Mouse (Mus musculus): ENCODE results near the gene Ube2o.
A peak's percentile ranks its signal among the peaks of the same experiment; 100 is the strongest.

Gene Ube2o

DNA sequence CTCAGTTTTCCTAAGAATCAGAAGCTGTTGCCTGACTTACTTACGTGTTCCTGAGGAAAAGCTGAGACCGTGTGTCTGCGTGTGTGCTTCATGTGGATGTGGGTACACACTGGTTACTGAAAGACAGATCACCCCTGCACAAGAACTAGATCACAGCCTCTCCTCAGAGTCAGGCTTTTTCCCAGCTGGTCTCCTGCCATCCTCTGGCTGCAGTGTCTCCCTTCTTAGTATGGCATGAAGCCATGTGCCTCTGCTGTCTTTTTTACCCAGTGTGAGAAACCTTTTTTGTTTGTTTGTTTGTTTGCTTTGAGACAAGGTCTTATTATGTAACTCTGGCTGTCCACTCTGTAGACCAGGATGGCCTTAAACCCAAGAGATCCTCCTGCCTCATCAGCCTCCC lies 2.0 kb downstream of the Ube2o start:
- DNase-seq, result no peak

DNA sequence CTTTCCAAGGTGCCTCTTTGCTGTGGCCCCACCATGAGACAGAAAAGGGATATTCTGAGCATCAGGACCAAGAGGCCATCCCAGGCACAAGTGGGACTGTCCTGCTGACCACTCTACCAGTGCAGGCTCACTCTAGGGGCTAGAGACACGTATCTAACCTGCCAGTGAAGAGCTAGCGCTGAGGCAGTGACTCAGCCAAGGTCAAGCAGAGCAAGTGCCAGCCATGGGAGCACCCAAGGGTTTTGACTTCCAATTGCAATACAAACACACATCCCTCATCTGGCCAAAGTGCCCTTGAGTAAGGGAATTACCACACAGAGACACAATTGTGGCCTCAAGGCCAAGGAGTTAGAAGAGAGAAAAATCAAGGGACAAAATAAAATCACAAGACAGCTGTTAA lies 5.9 kb downstream of the Ube2o start:
- DNase-seq, result no peak

DNA sequence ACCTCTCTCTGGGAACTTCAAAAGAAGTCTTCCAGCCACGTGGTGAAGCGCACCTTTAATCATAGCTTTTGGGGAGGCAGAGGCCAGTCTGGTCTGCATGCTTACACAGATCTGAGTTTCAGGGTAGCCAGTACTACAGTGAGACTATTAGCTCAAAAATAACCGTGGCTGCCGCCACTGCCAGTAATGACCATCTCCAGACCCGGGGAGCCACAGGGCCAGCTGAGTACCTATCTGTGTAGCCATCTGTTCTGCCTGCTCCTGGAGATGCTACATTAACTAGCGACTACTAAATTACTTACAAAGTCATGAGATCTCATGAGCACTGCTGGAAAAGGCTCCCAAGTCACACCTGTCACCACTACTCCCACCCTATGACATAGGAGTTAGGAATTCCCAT lies 6.3 kb downstream of the Ube2o start:
- no peak for DNase-seq

DNA sequence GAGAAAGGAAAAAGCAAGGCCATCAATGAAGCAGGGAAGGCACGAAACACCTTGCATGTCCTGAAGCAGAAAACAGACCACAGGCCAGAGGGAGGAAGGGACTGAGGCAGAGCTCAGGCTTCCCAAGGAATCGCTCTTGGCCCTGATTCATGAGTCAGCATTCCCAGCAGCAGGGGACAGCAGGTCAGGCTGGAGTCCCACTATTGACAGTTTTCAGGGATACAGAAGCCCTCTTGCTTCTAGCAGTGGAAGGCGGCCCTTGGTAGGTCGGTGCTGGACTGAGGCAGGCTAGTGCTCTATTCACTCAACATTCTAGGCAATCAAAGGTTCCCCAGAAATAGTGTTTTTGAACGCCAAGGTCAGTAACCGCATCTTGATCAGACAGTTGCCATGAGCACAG lies 6.8 kb downstream of the Ube2o start:
- DNase-seq, result no peak

DNA sequence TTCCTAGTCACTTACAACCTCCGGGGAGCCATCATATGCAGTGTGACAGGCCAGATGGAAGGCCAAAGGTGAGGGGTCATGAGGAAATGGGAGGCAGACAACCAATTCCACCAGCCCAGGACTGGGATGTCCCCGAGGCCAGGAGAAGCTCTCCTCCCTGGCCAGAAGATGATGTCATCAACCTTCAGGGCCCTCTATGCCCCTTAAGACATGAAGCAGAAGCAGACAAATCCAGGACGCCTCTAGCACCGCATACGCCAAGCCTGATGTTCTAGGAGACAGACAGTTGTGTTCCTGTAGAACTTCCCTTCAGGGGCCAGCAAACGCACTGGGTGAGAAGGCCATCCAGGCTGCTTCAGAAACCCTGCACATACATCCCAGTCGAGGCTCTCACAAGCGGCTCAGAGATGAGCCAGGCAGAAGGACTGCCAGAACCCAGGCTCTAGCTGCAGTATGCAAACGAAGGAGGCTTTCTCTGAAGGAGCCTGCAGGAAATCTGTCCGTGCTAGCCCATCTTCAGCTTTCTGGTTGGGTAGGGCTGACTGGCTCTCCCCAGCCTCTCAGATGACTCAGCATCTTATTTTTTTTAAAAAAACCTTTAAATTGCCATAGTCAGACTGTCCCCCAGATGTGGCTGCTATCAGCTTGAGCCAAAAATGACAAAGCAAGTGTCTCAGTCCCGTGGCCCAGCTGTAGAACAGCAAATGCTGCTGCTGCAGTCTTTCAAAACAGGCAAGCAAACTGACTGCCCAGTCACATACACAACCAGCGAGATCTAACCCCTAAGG lies 8.3 kb downstream of the Ube2o start:
- no peak for DNase-seq

DNA sequence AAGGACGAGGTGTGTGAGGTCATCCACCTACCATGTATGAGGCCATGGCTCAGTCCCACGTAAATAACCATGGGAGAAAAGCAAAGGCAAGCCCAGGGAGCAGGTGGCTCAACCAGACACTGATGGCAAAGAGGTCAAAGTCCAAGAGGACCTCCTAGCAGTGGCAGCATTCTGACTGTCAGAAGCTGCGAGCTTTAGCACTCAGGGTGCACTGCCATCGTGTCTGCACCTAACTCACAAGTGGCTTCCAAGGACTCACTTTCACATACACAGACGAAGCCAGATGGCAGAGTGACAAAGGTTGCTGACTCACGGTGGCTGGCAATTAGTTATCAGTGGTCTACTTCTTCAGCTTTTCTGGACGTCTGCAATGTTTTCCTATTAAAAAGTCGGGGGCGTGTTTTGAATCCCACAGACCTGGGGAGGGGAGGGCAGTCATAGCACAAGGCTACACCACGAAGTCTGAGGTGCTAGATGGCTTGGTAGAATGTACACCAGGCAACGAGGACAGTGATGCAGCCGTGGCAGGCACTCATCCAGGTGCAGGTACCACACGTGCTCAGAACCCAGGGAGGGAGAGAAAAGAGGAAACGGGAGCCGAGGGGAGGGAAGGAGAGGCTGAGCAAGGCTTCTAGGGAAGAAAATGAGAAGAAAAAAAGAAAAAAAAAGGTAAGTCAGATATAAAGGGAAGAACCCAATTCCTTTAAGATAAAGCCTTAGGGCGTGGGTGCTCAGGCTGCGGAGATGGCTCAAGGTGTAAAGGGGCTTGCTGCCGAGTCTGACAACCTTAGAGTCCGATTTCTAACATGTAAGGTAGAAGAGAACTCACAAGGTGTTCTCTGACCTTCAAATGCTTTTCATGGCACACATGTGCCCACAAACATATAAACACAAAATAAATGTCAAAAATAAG lies 9.2 kb downstream of the Ube2o start:
- no peak for DNase-seq

DNA sequence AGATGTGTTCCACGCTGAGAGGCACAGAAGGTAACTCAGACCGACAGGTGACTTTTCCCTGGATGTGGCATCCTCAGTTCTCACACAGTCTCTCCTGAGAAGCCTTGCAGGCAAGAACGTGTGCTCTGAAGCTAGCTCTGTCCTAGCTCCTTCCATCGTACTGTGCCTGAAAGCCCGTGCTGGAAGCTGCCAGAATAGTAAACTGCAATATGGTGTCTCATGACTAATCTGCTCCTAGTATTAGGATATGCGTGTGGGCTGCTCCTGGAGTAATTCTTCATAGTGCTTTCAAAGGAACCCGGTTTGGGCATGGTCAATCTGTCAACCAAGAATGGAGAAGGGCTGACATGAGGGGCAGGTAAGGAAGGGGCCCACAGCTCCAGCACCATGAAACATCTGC lies 10.4 kb downstream of the Ube2o start:
- no peak for DNase-seq

DNA sequence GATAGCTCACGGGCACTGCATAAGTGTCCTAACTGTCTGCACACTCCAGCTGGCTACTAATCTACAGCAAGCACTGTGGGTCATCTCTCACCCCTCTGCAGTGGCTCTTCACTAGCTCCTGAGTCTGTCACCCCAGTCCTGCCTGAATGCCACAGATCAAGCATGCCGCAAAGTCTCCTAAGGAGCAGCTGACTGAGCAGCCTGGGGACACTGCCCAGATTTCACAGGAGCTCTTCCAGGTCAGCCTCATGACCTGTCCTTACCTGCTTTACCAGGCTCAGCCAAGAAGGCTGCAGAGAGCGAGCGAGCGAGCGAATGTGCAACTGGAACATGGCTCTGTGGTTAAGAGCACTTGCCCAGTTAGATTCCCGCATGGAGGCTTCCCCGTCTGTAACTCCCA lies 13.7 kb downstream of the Ube2o start:
- no peak for DNase-seq

DNA sequence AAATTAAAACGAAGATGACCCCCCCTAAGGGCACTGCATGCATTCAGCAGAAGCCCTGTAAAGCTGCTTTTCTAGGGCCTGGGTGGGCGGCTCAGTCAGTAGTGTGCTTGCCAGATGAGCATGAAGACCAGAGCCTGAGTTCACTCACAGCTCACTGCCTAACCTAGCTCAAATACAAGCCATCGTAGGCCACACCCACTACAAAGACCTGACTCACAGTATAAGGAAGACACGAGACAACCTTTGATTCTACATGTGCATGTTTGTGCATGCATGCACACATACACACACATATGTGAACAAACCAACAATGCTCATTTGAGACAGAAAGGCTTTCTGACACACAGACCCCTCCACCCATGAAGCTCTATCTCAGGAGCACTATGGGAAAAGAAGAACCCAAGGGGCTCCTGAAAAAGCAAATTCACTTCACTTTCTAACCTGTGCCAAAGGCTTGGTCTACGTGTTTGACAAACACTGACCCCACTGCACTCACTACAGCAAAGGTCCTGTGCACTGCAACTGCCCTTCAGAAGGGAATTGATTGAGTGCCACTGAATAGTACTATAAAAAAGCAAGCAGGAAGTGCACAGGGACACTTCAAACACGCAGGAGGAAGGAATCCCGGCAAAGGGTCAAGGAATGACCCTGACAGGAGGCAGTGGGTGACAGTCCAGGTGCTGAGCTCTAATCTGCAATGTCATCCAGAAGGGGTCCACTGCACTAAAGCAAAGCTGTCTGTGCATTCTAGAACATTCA lies 15.8 kb downstream of the Ube2o start:
- no peak for DNase-seq

DNA sequence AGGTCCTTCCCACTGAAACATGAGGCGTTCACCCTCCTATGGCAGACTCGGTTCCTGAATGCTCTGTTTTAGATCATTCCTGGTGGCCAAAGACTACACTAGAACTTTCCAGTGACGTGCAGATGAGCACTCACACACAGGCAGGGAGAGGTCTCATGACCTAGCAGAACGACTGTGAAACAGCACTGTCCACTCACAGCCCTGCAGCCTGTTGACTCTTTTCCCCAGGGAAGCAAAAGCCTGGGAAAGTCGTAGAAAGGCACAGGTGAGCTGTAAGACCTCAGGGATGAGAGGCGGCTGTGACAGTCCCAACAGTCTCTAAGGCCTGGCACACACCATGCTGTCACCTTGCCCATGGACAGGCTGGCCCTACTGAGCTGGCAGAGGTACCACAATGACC lies 24.9 kb downstream of the Ube2o start:
- DNase-seq, result no peak

DNA sequence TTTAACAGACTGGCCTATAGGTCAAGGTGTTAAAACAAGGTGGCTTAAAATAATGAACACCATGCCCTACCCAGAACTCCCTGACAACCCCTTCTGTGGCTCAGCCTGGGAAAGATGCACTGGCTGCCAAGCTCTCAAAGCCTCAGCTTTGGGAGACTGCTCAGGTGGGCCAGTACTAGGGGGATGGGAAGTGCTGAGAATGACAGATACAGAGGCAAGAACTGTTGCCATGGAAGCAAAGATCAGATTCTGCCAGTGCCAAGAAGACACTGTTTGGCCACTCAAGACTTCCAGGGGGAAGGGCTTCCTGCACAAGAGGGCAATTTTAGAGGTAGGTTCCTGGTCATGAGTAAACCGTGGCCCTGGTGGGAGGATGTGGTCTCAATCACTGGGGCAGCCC lies 25.7 kb downstream of the Ube2o start:
- DNase-seq, result no peak

DNA sequence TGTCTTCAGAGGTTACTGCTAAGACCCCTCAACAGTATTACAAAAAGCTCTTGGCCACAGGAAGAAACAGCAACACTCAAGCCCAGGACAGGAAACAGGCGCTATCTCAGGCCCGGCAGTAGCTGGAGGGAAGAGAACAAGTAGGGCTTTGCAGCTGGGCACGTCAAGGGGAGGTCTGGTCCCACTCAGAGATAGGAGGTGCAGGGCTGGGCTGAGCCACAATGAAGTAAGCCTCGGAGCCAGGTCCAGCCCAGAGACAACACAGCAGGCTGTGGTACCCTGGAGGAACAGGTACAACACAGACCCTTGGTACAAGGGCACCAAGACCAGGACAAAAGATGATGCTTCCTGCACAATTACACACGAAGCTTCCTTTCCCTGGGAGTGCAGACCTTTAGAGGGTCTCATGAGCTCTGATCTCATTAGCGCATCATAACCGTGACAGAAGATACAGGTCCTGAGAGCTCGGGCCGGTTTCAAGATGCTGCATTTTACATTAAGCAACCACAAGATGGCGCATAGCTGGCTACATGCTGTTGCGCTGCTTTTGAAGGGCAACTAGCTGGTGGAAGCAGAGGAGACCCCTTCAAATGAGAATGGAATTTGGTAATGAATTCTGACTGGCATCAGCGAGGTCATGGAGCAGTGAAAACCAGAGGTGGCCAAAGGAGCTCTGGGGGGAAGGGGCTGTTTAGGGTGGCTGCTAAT lies 26.9 kb downstream of the Ube2o start:
- no peak for DNase-seq

DNA sequence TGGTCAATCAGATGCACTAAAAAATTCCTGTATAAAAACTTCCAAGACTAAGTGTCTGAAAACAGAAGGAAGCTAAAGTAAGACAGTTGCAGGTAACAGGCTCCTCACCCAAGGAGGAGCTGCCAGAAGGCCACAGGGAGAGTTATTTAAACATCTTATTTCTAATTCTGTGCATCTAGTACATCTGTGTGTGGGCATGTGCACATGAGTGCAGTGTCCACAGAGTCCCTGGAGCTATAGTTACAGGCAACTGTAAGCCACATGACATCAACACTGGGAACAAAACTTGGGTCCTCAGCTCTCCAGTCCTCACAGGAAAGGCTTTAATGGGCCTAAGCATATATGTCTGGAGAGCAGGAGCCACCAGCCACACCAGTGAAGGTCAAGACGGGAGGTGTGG lies 29.1 kb downstream of the Ube2o start:
- no peak for DNase-seq

DNA sequence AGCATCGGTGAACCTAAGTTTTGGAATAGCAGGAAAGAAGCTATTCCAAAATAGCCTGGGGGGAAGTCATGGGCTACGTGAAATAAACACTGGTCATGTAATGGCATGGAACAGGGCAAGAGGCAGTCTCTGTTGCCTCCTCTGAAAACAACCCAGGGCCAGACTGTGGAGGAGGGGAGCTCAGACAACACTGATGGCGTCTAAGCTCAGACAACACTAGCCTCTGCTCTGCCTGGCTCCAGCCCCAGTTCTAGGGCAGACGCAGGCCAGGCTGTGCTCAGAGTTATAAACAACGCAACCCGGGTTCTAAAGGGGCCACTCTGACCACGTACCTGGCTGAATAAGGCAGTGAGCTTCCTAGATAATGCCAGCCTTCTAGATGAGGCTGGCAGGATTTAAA lies 30.5 kb downstream of the Ube2o start:
- DNase-seq, result no peak

DNA sequence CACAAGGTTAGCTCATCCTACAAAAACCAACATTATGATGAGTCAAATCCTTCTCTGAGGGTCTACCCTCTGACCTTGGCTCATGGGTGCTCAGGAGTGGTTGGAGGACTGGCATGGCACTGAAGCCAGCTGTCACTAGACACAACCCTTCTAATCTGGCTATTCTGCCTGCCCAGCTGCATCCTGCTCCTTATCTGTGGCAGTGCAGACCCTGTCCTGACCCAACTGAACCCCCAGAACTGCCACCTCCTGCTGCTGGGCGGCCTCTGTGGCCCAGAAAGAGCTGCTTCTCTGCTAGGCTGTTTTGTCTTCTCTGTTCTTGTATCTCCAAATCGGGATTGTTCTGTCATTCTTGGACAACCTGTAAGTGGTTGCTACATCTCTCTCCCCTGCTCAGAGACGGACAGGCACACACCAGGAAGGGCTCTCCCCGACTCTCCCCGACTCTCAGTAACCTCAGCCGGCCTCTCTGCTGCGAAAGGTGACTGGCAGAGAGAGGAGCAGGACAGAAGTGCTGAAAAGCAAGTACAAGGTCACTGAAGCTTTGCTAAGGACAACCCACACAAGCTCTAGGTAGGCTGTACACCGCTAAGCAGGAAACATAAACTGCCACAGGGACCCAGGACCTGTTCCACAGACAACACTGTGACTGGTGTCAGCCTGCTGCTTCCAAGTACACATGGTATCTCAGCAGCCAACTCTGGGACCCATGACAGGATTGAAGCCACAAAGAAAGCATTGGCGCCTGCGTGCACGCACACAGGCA lies 31.8 kb downstream of the Ube2o start:
- no peak for DNase-seq

DNA sequence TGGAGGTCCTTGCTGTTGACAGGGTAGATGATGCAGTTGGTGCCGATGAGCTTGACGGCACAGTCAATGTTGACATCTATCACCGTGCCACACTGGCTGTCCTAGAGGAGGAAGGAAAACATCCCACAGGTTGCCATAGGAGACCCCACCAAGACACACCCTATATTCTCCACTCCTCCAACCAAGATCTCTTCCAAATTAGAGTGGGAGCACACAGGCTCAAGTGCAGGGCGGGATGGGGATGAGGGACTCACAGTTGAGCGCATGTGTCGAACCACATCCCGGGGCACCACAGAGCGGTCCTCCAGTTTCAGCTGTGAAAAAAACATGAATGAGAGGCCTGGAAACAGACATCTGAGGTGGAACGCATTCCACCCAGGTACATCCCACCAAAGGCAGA lies 32.5 kb downstream of the Ube2o start:
- DNase-seq, result no peak

DNA sequence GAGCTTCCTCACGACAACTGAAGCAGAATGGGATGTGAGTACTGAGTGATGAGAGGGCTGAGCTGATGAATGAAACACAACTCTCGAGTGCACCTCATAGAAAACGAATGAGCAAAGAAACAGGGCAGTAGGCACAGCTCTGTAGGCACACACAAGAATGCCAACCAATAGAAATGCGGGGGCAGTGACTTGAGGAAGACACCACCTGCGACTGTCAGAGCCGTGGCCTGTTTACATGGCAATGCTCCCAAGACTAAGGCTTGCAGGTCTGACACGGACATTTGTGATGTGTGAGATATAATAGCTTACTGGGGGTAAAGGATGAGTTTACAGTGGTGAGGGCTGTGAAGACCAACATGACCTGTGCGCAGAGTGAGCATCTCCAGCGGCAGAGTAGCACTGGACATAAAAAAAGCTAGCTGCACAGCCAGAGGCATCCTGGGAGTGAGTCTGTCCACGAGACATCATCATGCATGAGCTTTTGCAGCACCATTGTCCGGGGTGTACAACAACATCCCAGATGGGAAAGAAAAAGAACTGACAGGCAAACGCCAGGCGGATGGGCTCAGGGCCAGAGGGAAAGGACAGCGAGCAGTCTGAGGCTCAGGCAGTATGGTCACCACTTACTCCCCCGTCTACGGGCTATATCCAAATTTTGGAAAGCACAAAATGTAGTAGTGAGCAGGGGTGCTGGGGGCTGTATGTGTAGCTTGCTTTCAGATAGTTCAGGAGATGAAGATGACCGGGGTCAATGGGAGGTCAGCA lies 33.8 kb downstream of the Ube2o start:
- no peak for DNase-seq

DNA sequence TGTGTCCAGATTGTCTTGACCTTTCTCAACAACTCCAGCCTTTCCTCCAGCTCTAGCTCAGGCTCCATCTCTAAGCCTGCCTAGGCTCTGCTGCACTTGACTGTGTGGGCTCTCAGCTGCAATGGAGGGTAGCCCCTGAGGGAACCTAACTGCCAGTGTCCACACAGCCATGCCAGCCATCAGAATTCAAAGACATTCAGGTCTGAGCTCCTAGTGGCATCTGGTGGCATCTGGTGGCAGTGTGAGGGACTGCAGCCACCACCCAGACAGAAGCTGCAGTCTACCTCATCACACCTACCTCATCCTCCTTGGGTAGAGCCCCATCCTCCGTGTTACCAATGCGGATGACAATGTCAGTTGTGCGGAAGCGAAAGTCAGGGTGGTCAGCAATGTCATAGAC lies 38.1 kb downstream of the Ube2o start:
- peak; percentile 61 for DNase-seq

DNA sequence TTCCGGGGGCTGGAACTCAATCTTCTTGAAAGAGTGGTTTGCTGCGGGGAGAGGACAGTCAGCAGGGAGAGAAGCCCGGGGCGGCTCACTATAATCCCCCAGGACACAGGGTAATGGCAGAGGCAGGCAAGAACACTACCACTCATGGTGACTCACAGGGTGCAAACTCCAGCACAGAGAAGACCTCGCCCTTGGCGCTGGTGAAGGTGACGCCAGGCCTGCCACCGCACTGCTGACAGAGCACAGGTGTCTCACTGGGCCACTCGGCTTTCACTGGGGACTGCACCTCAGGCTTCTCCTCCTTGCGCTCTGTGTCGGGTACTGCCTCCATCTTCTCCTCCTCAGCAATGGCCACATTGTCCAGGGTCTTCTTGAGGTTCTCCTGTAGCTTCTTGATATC lies 40.1 kb downstream of the Ube2o start:
- no peak for DNase-seq

DNA sequence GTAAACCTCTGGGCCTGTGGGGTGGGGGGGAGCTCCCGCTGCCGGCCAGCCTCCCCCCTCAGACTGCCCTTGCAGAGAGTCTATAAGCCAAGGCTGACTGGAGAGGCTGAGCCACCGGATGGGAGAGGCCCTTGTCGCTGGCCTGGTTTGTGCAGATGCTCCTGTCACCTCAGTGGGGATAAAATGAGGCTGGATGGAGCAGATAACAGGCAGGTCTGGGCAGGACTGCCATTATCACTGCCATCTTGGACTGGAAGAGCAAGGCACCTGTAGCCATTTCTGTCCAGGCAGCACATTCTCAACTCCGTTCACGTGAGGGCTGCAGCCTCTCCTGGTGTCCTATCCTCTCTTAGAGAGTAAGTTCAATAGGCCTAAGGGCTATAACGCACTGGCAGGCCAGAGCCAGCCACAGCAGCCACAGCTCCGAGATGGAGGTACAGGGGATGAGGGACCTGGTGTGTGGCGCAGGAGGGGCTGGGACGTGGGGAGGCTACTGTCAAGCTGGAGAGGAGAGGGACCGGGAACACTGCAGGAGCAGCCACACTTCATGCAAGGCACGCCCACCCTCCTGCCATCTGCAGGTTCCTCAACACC lies 43.0 kb downstream of the Ube2o start:
- DNase-seq, result no peak

DNA sequence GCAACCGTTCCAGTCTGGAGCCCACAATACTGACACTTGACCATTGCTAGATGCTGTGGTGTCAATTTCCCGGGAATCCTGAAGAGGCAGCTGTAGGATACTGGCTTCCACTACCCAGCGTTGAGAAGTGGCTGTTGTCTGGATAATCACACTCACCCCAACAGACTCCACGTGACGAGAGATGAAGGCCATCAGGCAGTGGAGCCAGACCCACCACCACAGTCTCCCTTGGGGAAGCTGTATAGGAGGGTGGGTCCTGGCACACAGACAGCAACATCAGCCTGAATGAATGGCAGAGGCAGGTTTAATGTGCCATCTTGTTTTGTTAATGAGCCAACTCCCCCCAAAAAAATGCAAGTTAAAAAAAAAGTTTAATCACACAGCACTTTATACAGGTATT lies 43.9 kb downstream of the Ube2o start:
- DNase-seq, result no peak

Measured in right cerebral cortex, postnatal 14 days (tissue).